30 mouse cellular contexts compared by ENCODE assay signal in genomic region chr14:107584252-107584651, GRCm38 (mm10).
"Had no signal": no experiment of that assay in that cellular context is flagged by ENCODE, and none has a peak within 500 bp of the region (broad histone marks: within the 10 kb centered on the region; RNA-seq: fewer than 3 reads in every experiment).

No protein-coding gene starts in this region.

- H3K4me3 ChIP-seq: heart, embryonic 10.5 days; heart, embryonic 12.5 days; heart, embryonic 13.5 days; heart, embryonic 15.5 days; hindbrain, embryonic 10.5 days; hindbrain, embryonic 12.5 days; hindbrain, embryonic 13.5 days; hindbrain, embryonic 15.5 days; intestine, embryonic 15.5 days; kidney, embryonic 15.5 days; layer of hippocampus, adult 2 months; left cerebral cortex, adult 2 months had no signal

- H3K27ac ChIP-seq: heart, embryonic 10.5 days; heart, embryonic 13.5 days; heart, embryonic 15.5 days; hindbrain, embryonic 10.5 days; hindbrain, embryonic 12.5 days; hindbrain, embryonic 13.5 days; hindbrain, embryonic 14.5 days; hindbrain, embryonic 15.5 days; hindbrain, postnatal 0 days; intestine, embryonic 15.5 days; kidney, embryonic 15.5 days; kidney, postnatal 0 days; layer of hippocampus, adult 2 months; left cerebral cortex, adult 2 months had no signal

- H3K4me1 ChIP-seq: heart, embryonic 10.5 days; heart, embryonic 12.5 days; heart, embryonic 13.5 days; heart, embryonic 15.5 days; hindbrain, embryonic 10.5 days; hindbrain, embryonic 12.5 days; hindbrain, embryonic 13.5 days; hindbrain, embryonic 15.5 days; intestine, embryonic 15.5 days; kidney, embryonic 15.5 days had no signal

- H3K9me3 ChIP-seq: heart, embryonic 10.5 days; heart, embryonic 12.5 days; heart, embryonic 13.5 days; heart, embryonic 15.5 days; hindbrain, embryonic 10.5 days; hindbrain, embryonic 12.5 days; hindbrain, embryonic 13.5 days; hindbrain, embryonic 15.5 days; intestine, embryonic 15.5 days; kidney, embryonic 15.5 days had no signal

- DNase-seq: heart, postnatal 10 days; heart, postnatal 14 days; heart, postnatal 36 days; heart, postnatal 4 days; kidney, adult 11 months; kidney, adult 18-20 months; kidney, adult 2 months; kidney, adult 9 months; kidney, postnatal 10 days; kidney, postnatal 14 days; kidney, postnatal 25 days; kidney, postnatal 36 days; kidney, postnatal 4 days; layer of hippocampus, adult 9-11 months; layer of hippocampus, postnatal 36 days had no signal

- H3K27me3 ChIP-seq: heart, embryonic 12.5 days; heart, embryonic 13.5 days; heart, embryonic 15.5 days; hindbrain, embryonic 12.5 days; hindbrain, embryonic 13.5 days; hindbrain, embryonic 15.5 days; intestine, embryonic 15.5 days; kidney, embryonic 15.5 days had no signal

- H3K9ac ChIP-seq: heart, embryonic 12.5 days; heart, embryonic 13.5 days; heart, embryonic 15.5 days; hindbrain, embryonic 12.5 days; hindbrain, embryonic 13.5 days; hindbrain, embryonic 14.5 days; hindbrain, embryonic 15.5 days; intestine, embryonic 15.5 days; kidney, embryonic 15.5 days had no signal

- H3K36me3 ChIP-seq: heart, embryonic 10.5 days; heart, embryonic 12.5 days; heart, embryonic 13.5 days; heart, embryonic 15.5 days; hindbrain, embryonic 10.5 days; hindbrain, embryonic 12.5 days; hindbrain, embryonic 13.5 days; hindbrain, embryonic 15.5 days; intestine, embryonic 15.5 days; kidney, embryonic 15.5 days had no signal
